Mouse (Mus musculus): ENCODE data around the gene Eif1ad. TPM values are rescaled to one million over a fixed set of nuclear protein-coding genes. Genes with fewer than 3 reads are reported as not detected.

Eif1ad gene
- total RNA-seq, 2 experiments from 2014 or later: 19.7 to 37.4 TPM

GRCm38 (mm10) chr19:5418750-5419466 lies 52.4 kb downstream of the Eif1ad start:
- no peak for ATAC-seq (ENCODE audit: poor library complexity, severe bottlenecking)

- ATAC-seq (ENCODE audit: poor library complexity, severe bottlenecking): no peak
Measured at GRCm38 (mm10) chr19:5419630-5420029, 53.1 kb downstream of the Eif1ad start.

GRCm38 (mm10) chr19:5420579-5420978 lies 54.0 kb downstream of the Eif1ad start:
- ATAC-seq (ENCODE audit: poor library complexity, severe bottlenecking): no peak

Other genes with a start within 250 kb of the Eif1ad start
- gene Klc2, start 248.2 kb upstream of the Eif1ad start, total RNA-seq (2015): 2.1 and 3.2 TPM in 2 replicates
- 2.1 and 4.6 TPM in 2 replicates for gene Klc2, start 248.2 kb upstream of the Eif1ad start, total RNA-seq (2017)
- gene Pacs1, start 93.6 kb upstream of the Eif1ad start, total RNA-seq (2015): 45.4 and 45.7 TPM in 2 replicates
- 14.2 and 25.4 TPM in 2 replicates for gene Pacs1, start 93.6 kb upstream of the Eif1ad start, total RNA-seq (2017)
- 109 TPM in 2 replicates for gene Sf3b2, start 71.3 kb upstream of the Eif1ad start, total RNA-seq (2015)
- 240 and 249 TPM in 2 replicates for gene Sf3b2, start 71.3 kb upstream of the Eif1ad start, total RNA-seq (2017)
- not detected in 2 replicates for gene Gal3st3, start 68.4 kb upstream of the Eif1ad start, total RNA-seq (2015)
- not detected in 2 replicates for gene Gal3st3, start 68.4 kb upstream of the Eif1ad start, total RNA-seq (2017)
- not detected in 2 replicates for gene Catsper1, start 31.0 kb upstream of the Eif1ad start, total RNA-seq (2015)
- not detected in 2 replicates for gene Catsper1, start 31.0 kb upstream of the Eif1ad start, total RNA-seq (2017)
- not detected in 2 replicates for gene Cst6, start 17.2 kb upstream of the Eif1ad start, total RNA-seq (2015)
- gene Cst6, start 17.2 kb upstream of the Eif1ad start, total RNA-seq (2017): not detected in 2 replicates
- gene Banf1, start 427 bp downstream of the Eif1ad start, total RNA-seq (2015): 269 and 297 TPM in 2 replicates
- 29.3 and 29.6 TPM in 2 replicates for gene Banf1, start 427 bp downstream of the Eif1ad start, total RNA-seq (2017)
- 47.2 and 57.3 TPM in 2 replicates for gene Sart1, start 22.0 kb downstream of the Eif1ad start, total RNA-seq (2015)
- 62.2 and 64.6 TPM in 2 replicates for gene Sart1, start 22.0 kb downstream of the Eif1ad start, total RNA-seq (2017)
- gene Tsga10ip, start 35.8 kb downstream of the Eif1ad start, total RNA-seq (2015): not detected in 2 replicates
- gene Tsga10ip, start 35.8 kb downstream of the Eif1ad start, total RNA-seq (2017): not detected in 2 replicates
- 62.3 and 72.3 TPM in 2 replicates for gene Drap1, start 58.2 kb downstream of the Eif1ad start, total RNA-seq (2015)
- 53.7 and 59.0 TPM in 2 replicates for gene Drap1, start 58.2 kb downstream of the Eif1ad start, total RNA-seq (2017)
- 20.3 and 23.7 TPM in 2 replicates for gene AI837181, start 58.4 kb downstream of the Eif1ad start, total RNA-seq (2015)
- 8.9 and 15.6 TPM in 2 replicates for gene AI837181, start 58.4 kb downstream of the Eif1ad start, total RNA-seq (2017)
- gene Fosl1, start 80.8 kb downstream of the Eif1ad start, total RNA-seq (2015): 0.48 and 1.2 TPM in 2 replicates
- gene Fosl1, start 80.8 kb downstream of the Eif1ad start, total RNA-seq (2017): 0.69 and 0.95 TPM in 2 replicates
- gene Ccdc85b, start 91.2 kb downstream of the Eif1ad start, total RNA-seq (2015): 0.80 and 1.1 TPM in 2 replicates
- 1.7 TPM in 2 replicates for gene Ccdc85b, start 91.2 kb downstream of the Eif1ad start, total RNA-seq (2017)
- gene Fibp, start 93.9 kb downstream of the Eif1ad start, total RNA-seq (2015): 55.8 and 64.9 TPM in 2 replicates
- 93.9 and 115 TPM in 2 replicates for gene Fibp, start 93.9 kb downstream of the Eif1ad start, total RNA-seq (2017)
- gene Ctsw, start 101.8 kb downstream of the Eif1ad start, total RNA-seq (2015): 5.7 and 12.6 TPM in 2 replicates
- gene Ctsw, start 101.8 kb downstream of the Eif1ad start, total RNA-seq (2017): 5.9 and 9.1 TPM in 2 replicates
- gene Efemp2, start 107.2 kb downstream of the Eif1ad start, total RNA-seq (2015): 0.42 and 1.2 TPM in 2 replicates
- gene Efemp2, start 107.2 kb downstream of the Eif1ad start, total RNA-seq (2017): 1.2 TPM in 1 of 2 replicates, not detected in the other
- 16.2 and 16.6 TPM in 2 replicates for gene Mus81, start 121.7 kb downstream of the Eif1ad start, total RNA-seq (2015)
- gene Mus81, start 121.7 kb downstream of the Eif1ad start, total RNA-seq (2017): 9.2 and 13.8 TPM in 2 replicates
- gene Cfl1, start 123.7 kb downstream of the Eif1ad start, total RNA-seq (2015): 2,162 and 2,175 TPM in 2 replicates
- gene Cfl1, start 123.7 kb downstream of the Eif1ad start, total RNA-seq (2017): 1,771 and 1,778 TPM in 2 replicates
- 1.8 and 2.1 TPM in 2 replicates for gene 1700020D05Rik, start 137.0 kb downstream of the Eif1ad start, total RNA-seq (2015)
- gene 1700020D05Rik, start 137.0 kb downstream of the Eif1ad start, total RNA-seq (2017): 0.49 and 1.5 TPM in 2 replicates
- 2.7 and 4.8 TPM in 2 replicates for gene Snx32, start 143.8 kb downstream of the Eif1ad start, total RNA-seq (2015)
- gene Snx32, start 143.8 kb downstream of the Eif1ad start, total RNA-seq (2017): 1.5 and 3.0 TPM in 2 replicates
- 0.07 and 0.14 TPM in 2 replicates for gene Ovol1, start 193.9 kb downstream of the Eif1ad start, total RNA-seq (2015)
- 0.07 TPM in 1 of 2 replicates, not detected in the other for gene Ovol1, start 193.9 kb downstream of the Eif1ad start, total RNA-seq (2017)
- 18.3 and 23.2 TPM in 2 replicates for gene Ap5b1, start 201.3 kb downstream of the Eif1ad start, total RNA-seq (2015)
- gene Ap5b1, start 201.3 kb downstream of the Eif1ad start, total RNA-seq (2017): 16.4 and 22.5 TPM in 2 replicates
- gene Rnaseh2c, start 235.1 kb downstream of the Eif1ad start, total RNA-seq (2015): 116 and 125 TPM in 2 replicates
- 94.6 and 136 TPM in 2 replicates for gene Rnaseh2c, start 235.1 kb downstream of the Eif1ad start, total RNA-seq (2017)
- 34.2 and 47.8 TPM in 2 replicates for gene Kat5, start 243.5 kb downstream of the Eif1ad start, total RNA-seq (2015)
- gene Kat5, start 243.5 kb downstream of the Eif1ad start, total RNA-seq (2017): 69.4 and 73.9 TPM in 2 replicates

Data from megakaryocyte, adult 5-6 weeks (primary cell).